Mouse (Mus musculus) ES-E14 (cell line): ENCODE results near the gene Cse1l.

Experiments used
- CHD2 ChIP-seq: IDR thresholded peaks from 2 replicates; pipeline ENCODE4 v1.6.1; 2014; ENCODE audit warnings: mild to moderate bottlenecking, low read depth, low read length, inconsistent platforms
- MAFK ChIP-seq: IDR thresholded peaks from 2 replicates; pipeline ENCODE4 v1.6.1; 2014; ENCODE audit warnings: mild to moderate bottlenecking, low read depth, low read length, inconsistent platforms; ENCODE audit not compliant: insufficient read depth
- ZC3H11A ChIP-seq: IDR thresholded peaks from 2 replicates; pipeline ENCODE4 v1.6.1; 2012; ENCODE audit warnings: low read depth, mild to moderate bottlenecking, inconsistent platforms, low read length, borderline replicate concordance

GRCm38 (mm10) chr2:166896974-166897373 is 8.9 kb upstream of the Cse1l start:
- no peak for TF ChIP-seq ZC3H11A
- TF ChIP-seq CHD2 = no peak
- no peak for TF ChIP-seq MAFK
